Mouse (Mus musculus) kidney, adult 2 months (tissue): Measurements from ENCODE around the gene Dand5. TPM values are rescaled to one million over a fixed set of nuclear protein-coding genes. Genes with fewer than 3 reads are reported as not detected.

Experiments used
- DNase-seq: peaks from one replicate; pipeline ENCODE4 v3.0.0; 2021
- H3K27ac ChIP-seq: fragments of 200-500 bp; 2 replicates; pipeline ENCODE4 v1.5.1; 2012; ENCODE audit warnings: low read depth, low read length, control low read depth, inconsistent platforms; ENCODE audit not compliant: insufficient read depth
- H3K27me3 ChIP-seq: fragments of 200-500 bp; replicated peaks from 2 replicates; pipeline ENCODE4 v1.6.1; 2012; ENCODE audit warnings: mild to moderate bottlenecking, moderate library complexity, low read length, inconsistent platforms; ENCODE audit not compliant: control insufficient read depth, insufficient read depth
- H3K36me3 ChIP-seq: fragments of 200-500 bp; 2 replicates; pipeline ENCODE4 v1.6.1; 2012; ENCODE audit warnings: mild to moderate bottlenecking, moderate library complexity, low read length, inconsistent platforms; ENCODE audit not compliant: control insufficient read depth, insufficient read depth
- H3K4me1 ChIP-seq: fragments of 200-500 bp; 2 replicates; pipeline ENCODE4 v1.6.1; 2011; ENCODE audit warnings: low read length; ENCODE audit not compliant: control insufficient read depth, insufficient read depth
- H3K4me3 ChIP-seq: fragments of 200-500 bp; 2 replicates; pipeline ENCODE4 v1.5.1; 2011; ENCODE audit warnings: mild to moderate bottlenecking, low read depth, low read length, control low read depth; ENCODE audit not compliant: insufficient read depth
- CTCF ChIP-seq: fragments of 200-500 bp; conservative IDR thresholded peaks from 2 replicates; pipeline ENCODE4 v1.5.1; 2011; ENCODE audit warnings: low read depth, mild to moderate bottlenecking, control low read depth, low read length, moderate library complexity, mixed read lengths; ENCODE audit not compliant: insufficient read depth, insufficient read length
- POLR2A ChIP-seq: fragments of 200-500 bp; IDR thresholded peaks from one replicate; pipeline ENCODE4 v1.6.1; 2011; ENCODE audit warnings: low read depth, low read length, control low read depth
- WGBS: fragments of 180-500 bp; shearing (Covaris S2); methylation state at CpG from one replicate; pipeline ENCODE4 v1.1.7; 2018; 5-methylcytosine and 5-hydroxymethylcytosine counted together
- polyA plus RNA-seq: library from polyadenylated mRNA; depleted of rRNA; stranded (reverse); fragments of >200 nt; gene quantifications from 2 replicates; pipeline ENCODE4 v1.2.3, GENCODE M21; 2012; rRNA removed

Gene Dand5
- 4.4 and 4.5 TPM in 2 replicates for polyA plus RNA-seq

DNA sequence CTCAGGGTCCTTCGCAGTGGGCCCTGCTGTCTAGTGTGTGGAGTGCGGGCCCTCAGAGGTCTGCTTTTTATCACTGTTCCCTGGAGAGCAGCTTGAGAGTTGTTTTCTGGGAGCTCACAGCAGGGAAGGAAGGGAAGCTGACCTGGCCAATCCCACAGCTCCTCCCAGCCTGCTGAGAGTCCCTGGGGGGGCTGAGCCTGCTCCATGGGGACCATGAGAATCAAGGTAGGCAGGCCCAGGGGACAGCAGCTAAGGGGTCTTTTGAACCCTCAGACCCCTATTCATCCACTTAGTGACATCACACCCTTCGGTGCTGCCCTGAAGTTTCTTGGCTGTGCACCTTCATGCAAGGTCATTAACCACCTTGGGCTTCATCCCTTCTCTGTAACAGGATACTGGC, at the start of gene Dand5:
TSS of gene Dand5 (minus strand) at position 101 of the 400 bp plus-strand sequence.
- TF ChIP-seq CTCF (no peak), POLR2A (no peak)
- H3K27me3 ChIP-seq, result no peaks in the 10 kb centered on the region
- H3K4me1 ChIP-seq, result no peaks in the 10 kb centered on the region
- no peak within 1 kb of the TSS for H3K27ac ChIP-seq
- no peak within 1 kb of the TSS for H3K4me3 ChIP-seq
- no peak for DNase-seq
- 72% methylated on average over 3 of the region's 3 CpGs for WGBS
- H3K36me3 ChIP-seq, result no peaks in the 10 kb centered on the region

GRCm38 (mm10) chr8:84871376-84872308, 49.0 kb upstream of the Dand5 start, which contains the start of gene Syce2:
Gene Syce2 (plus strand): TSS chr8:84872111.
- Histone ChIP-seq H3K4me3 (peak within 1 kb of the TSS; percentile 52), H3K27me3 (no peaks in the 10 kb centered on the region), H3K36me3 (no peaks in the 10 kb centered on the region), H3K27ac (no peak within 1 kb of the TSS), H3K4me1 (0 out of 2 replicates have a peak, but pooled peaks cover 4% of the 10 kb centered on the region)
- WGBS, result 8% methylated on average over 46 of the region's 46 CpGs
- peak; percentile 85 for DNase-seq
- no peak for TF ChIP-seq POLR2A
- TF ChIP-seq CTCF, result no peak

DNA sequence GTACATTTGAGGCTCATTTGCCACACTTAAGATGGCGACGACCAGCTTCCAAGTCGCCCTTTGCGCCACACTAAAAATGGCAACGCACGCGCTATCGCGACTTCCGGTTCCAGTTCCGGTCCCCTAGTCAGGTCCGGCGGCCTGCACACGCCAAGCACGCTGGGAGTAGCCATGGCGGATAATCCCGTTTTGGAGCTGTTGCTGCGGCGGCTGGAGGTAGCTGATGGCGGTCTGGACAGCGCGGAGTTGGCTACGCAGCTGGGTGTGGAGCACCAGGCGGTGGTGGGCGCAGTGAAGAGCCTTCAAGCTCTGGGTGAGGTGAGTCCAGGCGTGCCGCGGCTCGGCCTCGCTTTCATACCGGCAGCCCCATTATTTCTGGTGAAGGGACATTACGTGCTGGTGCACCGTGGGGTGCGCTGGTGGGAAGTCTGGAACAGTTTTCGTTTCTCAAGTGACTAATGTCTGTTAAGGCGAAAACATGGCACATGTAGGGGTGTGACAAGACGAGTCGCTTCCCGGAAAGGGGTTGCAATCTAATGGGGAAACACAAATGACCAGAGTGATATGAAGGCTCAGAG, 34.3 kb upstream of the Dand5 start, which contains the start of gene Farsa:
TSS of gene Farsa (plus strand) at position 126 of the 578 bp plus-strand sequence.
- peak; percentile 96 for DNase-seq
- Histone ChIP-seq H3K4me3 (peak within 1 kb of the TSS; percentile 90), H3K27ac (peak within 1 kb of the TSS; percentile 69), H3K4me1 (peaks cover 6% of the 10 kb centered on the region; the same call in 1 of the 2 replicates), H3K36me3 (no peaks in the 10 kb centered on the region), H3K27me3 (no peaks in the 10 kb centered on the region)
- under 1% methylated on average over 39 of the region's 39 CpGs for WGBS
- TF ChIP-seq POLR2A, result peak; percentile 83
- no peak for TF ChIP-seq CTCF

GRCm38 (mm10) chr8:84856434-84856833, 33.8 kb upstream of the Dand5 start:
- no peak for TF ChIP-seq POLR2A
- no peak for TF ChIP-seq CTCF

DNA sequence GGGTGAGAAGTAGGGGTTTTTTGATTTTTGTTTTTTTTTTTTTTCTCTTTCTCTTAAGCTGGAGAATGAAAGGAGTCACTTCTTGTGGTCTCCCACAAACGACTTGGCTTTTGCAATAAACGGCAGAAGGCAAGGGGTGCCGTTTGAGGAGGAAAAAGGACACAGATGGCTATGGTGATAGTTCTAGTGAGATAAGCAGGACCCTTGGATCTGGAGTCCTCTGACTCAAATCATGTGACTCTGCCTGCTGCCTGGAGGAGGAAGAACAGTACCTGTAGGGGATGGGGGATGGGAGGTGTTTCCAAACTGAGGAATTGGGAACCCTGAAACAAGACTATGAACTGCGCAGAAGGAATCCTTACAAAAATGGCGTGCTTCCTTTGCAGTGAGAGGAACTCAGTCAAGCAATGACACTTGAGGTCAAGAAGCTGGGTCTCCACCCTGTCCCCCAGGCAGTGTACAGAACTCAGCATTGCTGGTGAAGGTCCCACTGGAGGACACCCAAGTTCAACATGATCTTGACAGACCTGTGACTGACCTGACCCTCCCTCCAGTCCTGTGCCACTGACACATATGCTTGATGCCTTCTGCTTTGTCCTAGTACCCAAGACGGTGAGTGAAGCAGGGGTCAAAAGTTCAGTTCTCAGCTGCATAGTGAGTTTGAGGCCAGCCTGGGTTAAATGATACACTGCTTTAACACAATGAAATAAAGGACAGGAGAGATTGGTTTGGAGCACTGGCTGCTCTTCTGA, 25.2 kb upstream of the Dand5 start:
- H3K4me3 ChIP-seq, result no peak overlapping the region
- no peak for TF ChIP-seq CTCF
- no peak for TF ChIP-seq POLR2A
- peaks cover 11% of the 10 kb centered on the region for H3K4me1 ChIP-seq
- peak; percentile 22 for DNase-seq
- peaks cover 4% of the 10 kb centered on the region for H3K36me3 ChIP-seq
- 0 out of 2 replicates have a peak overlapping the region, but pooled peaks have one; percentile 47 for H3K27ac ChIP-seq
- WGBS, result 34% methylated on average over 6 of the region's 6 CpGs
- H3K27me3 ChIP-seq, result no peaks in the 10 kb centered on the region

More at GRCm38 (mm10) chr8:84856434-84856833, 33.8 kb upstream of the Dand5 start:
- no peaks in the 10 kb centered on the region for H3K36me3 ChIP-seq
- H3K27ac ChIP-seq, result no peak overlapping the region
- H3K27me3 ChIP-seq, result no peaks in the 10 kb centered on the region
- peaks cover 6% of the 10 kb centered on the region; the same call in 1 of the 2 replicates for H3K4me1 ChIP-seq
- H3K4me3 ChIP-seq, result no peak overlapping the region
- WGBS, result 92% methylated on average over 3 of the region's 3 CpGs
- no peak for DNase-seq

DNA sequence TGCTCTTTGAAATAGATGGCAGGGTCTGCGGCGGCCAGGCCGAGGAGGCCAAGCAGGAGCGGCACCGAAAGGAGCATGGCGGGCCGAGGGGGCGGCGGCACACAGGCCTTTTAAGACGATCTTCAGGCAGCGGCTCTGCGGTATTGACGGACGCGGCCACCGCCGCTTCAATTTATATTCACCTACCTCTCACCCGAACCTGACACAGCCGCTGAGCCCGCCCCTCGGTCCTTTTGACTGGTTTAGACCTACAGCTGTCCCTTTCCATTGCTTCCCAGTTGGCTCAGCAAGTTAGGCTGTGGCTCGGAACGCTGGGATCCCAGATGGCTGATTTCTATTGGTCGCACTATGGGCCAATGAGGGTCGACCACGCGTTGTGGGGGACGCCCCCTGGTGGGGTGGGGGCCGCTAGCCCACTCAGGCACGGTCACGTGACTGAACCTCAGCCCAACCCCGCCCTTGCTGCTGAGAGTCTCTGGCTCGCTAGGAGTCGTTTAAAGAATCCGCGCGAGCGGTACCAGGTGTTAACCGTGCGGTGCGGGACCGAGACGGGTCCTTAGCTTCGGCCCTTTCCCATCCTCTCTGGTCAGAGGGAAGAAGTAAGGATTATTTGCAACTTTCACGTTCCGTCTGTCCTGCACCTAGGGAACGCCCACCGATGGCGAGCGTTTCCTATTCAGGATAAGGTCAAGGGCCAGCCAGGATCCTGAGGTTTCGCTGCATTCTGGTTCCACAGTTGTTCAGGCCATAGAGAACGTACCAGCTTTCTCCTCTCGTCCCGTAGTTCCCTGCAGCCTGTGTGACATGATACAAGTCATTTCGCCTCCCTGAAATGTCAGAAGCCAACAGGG, 24.3 kb upstream of the Dand5 start, which contains the start of gene Calr:
TSS of gene Calr (minus strand) at position 213 of the 851 bp plus-strand sequence.
- 1% methylated on average over 55 of the region's 55 CpGs for WGBS
- peaks cover 11% of the 10 kb centered on the region for H3K4me1 ChIP-seq
- peaks cover 9% of the 10 kb centered on the region for H3K36me3 ChIP-seq
- peak; percentile 100 for DNase-seq
- TF ChIP-seq CTCF, result no peak
- peak; percentile 99 for TF ChIP-seq POLR2A
- H3K27me3 ChIP-seq, result no peaks in the 10 kb centered on the region
- peak within 1 kb of the TSS; percentile 92 for H3K4me3 ChIP-seq
- H3K27ac ChIP-seq, result peak within 1 kb of the TSS; percentile 72
